Mouse (Mus musculus): Measurements from ENCODE around the gene Olfr464. TPM values are rescaled to one million over a fixed set of nuclear protein-coding genes. Genes with fewer than 3 reads are reported as not detected.

Olfr464 gene
- 1 to 10 TPM in 3 of 4 experiments, under 1 TPM in 1; 0.94 to 2.2 (median 1.7) TPM for total RNA-seq (2022)

DNA sequence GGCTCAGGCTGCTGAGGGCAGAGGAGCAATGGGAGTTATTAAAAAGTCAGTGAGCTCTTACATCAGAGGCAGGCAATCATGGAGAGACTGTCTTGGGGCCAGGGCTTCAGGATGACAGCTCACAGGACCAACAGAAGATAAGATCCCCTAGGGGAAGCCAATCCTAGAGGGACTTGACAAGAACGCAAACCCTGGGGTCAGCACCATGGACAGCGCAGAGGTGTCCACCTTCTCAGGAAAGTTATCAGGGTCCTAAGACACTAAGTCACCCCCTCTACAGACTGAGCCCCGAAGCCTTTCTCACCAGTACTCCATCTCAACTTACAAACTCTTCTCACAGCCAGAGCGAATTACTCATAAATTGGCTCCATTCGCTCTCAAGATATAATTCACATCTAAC lies at the start of gene Olfr464:
Gene Olfr464, minus strand, starts transcription at position 2 of the 400 bp plus-strand sequence.
- DNase-seq (ENCODE audit: low spot score in 2 of 2) = no peak

- no peak for DNase-seq (ENCODE audit: low spot score in 2 of 2)
These were observed 47.8 kb upstream of the Olfr464 start for GRCm38 (mm10) chr11:87968356-87969122.

DNA sequence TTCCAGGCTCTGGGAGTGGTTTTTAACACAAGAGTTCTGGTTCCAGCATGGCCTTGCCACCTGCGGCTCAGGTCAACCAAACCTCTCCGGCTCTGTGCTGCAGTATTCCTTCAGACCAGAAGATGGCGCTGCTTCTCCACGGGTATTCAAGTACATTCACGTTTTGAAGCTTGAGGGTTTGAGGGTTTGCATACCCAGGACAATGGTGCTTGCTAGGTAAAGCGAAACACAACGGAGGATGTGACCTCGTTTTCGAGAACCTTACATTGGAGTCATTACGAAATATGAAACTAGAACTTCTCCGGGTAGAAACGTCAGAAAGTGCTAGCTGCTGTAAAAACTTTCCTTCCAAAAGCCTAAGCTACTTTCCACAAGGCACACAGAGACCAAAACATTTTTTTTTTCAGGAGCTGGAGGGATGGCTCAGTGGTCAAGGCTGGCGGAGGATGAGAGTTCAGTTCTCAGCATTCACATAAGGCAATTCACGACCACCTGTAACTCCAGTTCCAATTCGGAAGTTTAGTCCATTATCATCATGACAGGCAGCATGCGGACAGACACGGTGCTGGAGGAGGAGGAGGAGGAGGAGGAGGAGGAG lies 47.0 kb upstream of the Olfr464 start:
- DNase-seq (ENCODE audit: low spot score in 2 of 2) = peak in 1 of 2 experiments; percentile 81

DNA sequence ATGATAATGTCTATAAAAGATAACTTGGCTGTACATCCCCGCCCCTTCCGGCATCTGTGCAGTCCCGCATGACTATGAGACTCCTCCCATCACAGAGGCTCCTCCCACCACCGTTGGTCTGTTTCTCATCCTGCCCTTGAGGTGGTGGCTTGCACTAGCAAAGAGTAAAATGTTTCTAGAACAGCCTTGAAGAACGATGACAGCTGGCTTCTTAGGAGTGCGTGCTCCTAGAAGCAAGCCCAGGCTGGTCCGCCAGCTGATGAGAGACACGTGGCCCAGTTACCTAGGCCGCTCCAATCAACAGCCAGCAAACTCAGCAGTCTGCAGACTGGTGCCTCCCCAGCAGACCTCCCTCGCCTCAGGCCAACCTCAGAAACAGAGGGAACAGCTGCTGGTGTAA lies 45.4 kb upstream of the Olfr464 start:
- DNase-seq (ENCODE audit: low spot score in 2 of 2) = no peak

DNA sequence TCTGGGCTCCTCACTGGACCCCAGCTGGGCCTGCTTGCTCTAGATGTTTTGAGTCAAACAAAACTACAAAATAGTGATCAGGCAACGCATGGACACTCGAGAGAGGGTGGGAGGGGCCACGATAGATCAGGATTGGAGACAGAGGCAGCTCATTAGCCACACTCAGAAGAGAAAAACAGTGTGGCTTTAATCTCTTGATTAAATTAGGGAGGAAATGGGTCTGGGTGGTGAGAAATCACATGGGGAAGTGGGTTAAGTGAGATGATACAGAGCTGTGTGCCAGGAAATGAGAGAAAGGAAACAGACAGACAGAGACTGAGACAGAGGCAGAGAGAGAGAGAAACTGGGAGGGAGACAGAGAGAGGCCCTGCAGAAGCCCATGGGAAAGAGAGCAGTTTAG lies 44.5 kb upstream of the Olfr464 start:
- DNase-seq (ENCODE audit: low spot score in 2 of 2) = no peak

DNA sequence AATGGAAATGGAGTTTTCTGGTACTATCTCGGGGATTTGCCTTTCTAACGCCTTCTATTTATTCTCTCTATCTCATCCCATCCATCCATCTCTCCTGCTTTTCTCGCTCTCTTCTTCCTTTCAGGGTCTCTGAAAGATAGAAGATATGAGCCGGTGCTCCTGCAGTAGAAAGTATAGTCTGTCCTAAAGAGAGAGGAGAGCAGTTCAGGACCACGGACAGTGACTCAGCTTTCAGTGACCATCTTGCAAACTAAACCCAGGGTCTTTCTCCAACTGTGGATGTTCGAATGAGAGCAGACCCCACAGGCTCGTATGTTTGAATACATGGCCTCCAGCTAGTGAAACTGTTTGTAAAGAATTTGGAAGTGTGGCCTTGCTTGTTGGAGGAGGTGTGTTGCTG lies 36.3 kb upstream of the Olfr464 start:
- no peak for DNase-seq (ENCODE audit: low spot score in 2 of 2)

- no peak for DNase-seq (ENCODE audit: low spot score in 2 of 2)
These were observed 34.4 kb upstream of the Olfr464 start for GRCm38 (mm10) chr11:87955144-87955543.

DNA sequence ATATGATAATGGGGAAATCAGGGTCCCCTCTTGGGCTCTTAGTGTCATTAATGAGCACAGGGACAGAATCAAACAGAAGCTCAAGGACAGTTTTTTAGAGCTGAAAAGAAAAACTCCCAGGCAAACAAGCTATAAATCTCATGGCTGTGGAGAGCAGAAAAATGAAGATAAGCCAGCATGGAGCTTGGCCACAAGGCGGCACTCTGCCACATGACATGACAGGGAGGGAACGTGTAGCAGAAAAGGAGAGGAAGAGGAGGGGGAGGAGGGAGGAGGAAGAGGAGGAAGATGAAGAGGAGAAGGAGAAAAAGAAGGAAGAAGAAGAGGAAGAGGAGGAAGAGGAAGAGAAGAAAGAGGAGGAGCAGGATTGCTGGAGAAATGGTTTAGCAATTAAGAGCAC lies 29.2 kb upstream of the Olfr464 start:
- DNase-seq (ENCODE audit: low spot score in 2 of 2) = no peak

GRCm38 (mm10) chr11:87935467-87935866 lies 14.7 kb upstream of the Olfr464 start:
- DNase-seq (ENCODE audit: low spot score in 2 of 2) = no peak

- no peak for DNase-seq (ENCODE audit: low spot score in 2 of 2)
These were observed 13.0 kb upstream of the Olfr464 start for GRCm38 (mm10) chr11:87933731-87934130.

DNA sequence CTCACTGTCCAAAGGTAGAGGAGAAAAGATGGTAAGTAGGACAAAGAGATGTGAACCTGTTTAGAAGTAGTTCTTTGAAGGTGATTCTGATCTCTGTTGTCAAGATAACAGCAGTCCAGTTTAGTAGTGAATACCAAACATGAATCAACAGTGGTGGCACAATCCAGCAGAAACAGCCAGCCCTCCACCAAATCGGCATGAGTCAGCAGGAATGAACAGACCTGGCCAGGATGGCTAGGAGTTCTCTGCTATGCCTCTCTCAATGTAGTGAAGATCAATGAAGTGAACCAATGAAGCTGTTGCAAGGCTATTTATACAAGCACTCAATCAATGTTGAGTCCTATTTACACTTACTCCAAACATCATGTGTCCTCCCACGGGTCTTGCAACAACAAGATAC lies 9.6 kb upstream of the Olfr464 start:
- no peak for DNase-seq (ENCODE audit: low spot score in 2 of 2)

GRCm38 (mm10) chr11:87920301-87920700 lies 466 bp downstream of the Olfr464 start:
- DNase-seq (ENCODE audit: low spot score in 2 of 2) = peak in 1 of 2 experiments; percentile 40

GRCm38 (mm10) chr11:87916005-87916404 lies 4.8 kb downstream of the Olfr464 start:
- DNase-seq (ENCODE audit: low spot score in 2 of 2) = no peak

DNA sequence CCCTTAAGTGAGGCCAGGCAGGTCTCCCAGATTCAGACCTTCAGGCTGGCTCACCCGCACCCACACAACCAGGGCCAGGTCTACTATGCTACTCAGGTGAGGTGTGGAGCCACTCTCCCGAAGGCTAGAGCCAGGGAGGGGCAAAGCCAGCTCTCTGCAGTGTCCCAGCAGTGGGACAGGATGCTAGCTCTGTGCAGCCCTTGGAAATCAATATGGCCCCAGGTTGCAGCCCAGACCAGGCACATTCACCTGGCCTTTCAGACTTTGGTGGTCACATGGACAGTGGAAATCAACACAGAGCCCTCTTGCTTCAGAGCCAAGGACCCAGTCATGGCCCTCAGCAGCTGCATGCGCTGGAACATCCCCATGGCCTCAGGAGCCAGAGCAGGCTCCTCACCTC lies 16.4 kb downstream of the Olfr464 start:
- DNase-seq (ENCODE audit: low spot score in 2 of 2) = no peak

GRCm38 (mm10) chr11:87897287-87897686 lies 23.5 kb downstream of the Olfr464 start, which contains the start of gene Olfr463:
Gene Olfr463, minus strand, starts transcription at chr11:87897387.
- DNase-seq (ENCODE audit: low spot score in 2 of 2) = no peak

GRCm38 (mm10) chr11:87892168-87892567 lies 28.6 kb downstream of the Olfr464 start, which contains the start of gene Olfr462:
Gene Olfr462, minus strand, starts transcription at chr11:87892268.
- no peak for DNase-seq (ENCODE audit: low spot score in 2 of 2)

GRCm38 (mm10) chr11:87884856-87885255 lies 35.9 kb downstream of the Olfr464 start:
- no peak for DNase-seq (ENCODE audit: low spot score in 2 of 2)

- DNase-seq (ENCODE audit: low spot score in 2 of 2) = no peak
These were observed 37.3 kb downstream of the Olfr464 start for GRCm38 (mm10) chr11:87883493-87883892.

DNA sequence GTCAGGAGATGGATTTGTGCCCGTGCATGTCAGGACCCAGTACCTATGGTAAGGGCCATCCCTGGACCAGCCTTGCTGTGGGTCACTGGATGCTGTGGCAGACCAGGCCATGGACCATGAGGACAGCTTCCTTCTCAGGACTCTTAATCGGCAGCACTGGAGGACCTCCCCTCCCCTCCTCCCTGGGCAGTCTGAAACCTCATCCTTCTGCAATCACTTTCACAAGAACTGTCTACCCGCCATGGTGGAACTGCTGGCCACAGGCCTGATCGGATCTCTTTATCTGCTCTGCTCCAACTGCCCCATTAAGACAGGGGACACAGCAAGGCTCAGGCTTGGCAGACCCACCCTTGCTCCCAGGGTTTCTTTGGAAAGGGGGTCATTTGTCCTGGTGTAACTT lies 39.1 kb downstream of the Olfr464 start:
- DNase-seq (ENCODE audit: low spot score in 2 of 2) = no peak

DNA sequence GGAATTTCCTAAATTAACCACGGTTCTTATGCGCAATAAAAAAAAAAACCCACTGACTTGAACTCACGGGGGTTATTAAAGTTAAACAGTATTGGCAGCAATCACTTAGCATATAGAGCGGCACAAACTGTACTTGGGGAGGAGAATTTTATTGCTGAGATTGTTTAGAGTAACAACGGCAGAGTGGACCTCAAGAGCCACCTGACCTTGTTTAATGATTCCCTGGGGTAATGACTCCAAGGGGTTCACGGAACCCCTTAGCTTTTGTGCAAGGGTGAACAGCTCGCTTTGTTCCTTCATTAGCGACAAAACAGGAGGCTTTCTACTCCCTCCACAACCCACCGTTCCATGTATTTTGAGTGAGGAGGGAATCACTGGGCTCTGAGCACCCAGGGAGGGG lies 40.9 kb downstream of the Olfr464 start:
- DNase-seq (ENCODE audit: low spot score in 2 of 2) = no peak

GRCm38 (mm10) chr11:87875436-87875835 lies 45.3 kb downstream of the Olfr464 start, which contains the start of gene Epx:
Gene Epx, minus strand, starts transcription at chr11:87875536.
- DNase-seq (ENCODE audit: low spot score in 2 of 2) = no peak

DNA sequence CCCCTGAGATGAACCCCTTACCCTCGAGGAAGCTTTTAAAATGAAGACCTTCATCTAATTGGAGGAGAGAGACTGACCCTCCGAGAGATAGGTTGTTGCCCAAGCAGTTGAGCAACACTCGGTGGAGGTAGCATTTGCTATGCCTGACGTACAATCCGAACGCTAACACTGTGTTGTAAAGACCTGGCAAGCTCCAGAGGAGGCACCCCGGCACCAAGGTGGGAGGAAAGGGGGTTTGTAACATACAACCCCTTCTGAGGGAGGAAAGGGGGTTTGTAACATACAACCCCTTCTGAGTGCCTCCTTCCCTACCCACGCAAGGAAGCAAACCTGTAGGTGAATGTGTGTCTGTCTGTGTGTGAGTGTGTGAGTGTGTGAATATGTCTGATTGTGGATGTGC lies 49.0 kb downstream of the Olfr464 start:
- no peak for DNase-seq (ENCODE audit: low spot score in 2 of 2)

DNA sequence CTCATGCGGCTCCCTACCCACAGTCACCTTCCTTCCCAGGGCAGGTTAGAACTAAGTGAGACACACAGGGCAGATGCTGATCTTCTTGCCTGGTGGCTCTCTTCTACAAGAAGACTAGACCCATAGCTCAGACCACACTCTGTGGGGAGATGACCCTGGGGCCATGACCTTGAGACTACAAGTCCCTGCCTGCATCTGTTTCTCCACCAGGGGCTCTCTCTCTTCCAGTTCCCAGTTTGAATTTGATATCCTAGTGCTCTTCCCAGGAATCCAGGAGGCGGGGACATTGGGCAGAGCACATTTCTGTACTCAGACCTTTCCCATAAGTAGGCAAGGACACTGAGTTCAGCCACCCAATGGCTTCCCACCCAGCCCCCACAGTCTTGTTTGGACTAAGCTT lies 50.7 kb downstream of the Olfr464 start:
- DNase-seq (ENCODE audit: low spot score in 2 of 2) = no peak

Measured in left cerebral cortex, adult 8-10 months (tissue).